Mouse (Mus musculus) fat pad, adult 2 months (tissue): ENCODE measurements around the gene Espn.

Experiments used
- DNase-seq: peaks from one replicate; pipeline ENCODE4 v3.0.0-alpha.2; 2011; ENCODE audit warnings: low read depth, low spot score; ENCODE audit errors: extremely low read depth

Gene Espn

DNA sequence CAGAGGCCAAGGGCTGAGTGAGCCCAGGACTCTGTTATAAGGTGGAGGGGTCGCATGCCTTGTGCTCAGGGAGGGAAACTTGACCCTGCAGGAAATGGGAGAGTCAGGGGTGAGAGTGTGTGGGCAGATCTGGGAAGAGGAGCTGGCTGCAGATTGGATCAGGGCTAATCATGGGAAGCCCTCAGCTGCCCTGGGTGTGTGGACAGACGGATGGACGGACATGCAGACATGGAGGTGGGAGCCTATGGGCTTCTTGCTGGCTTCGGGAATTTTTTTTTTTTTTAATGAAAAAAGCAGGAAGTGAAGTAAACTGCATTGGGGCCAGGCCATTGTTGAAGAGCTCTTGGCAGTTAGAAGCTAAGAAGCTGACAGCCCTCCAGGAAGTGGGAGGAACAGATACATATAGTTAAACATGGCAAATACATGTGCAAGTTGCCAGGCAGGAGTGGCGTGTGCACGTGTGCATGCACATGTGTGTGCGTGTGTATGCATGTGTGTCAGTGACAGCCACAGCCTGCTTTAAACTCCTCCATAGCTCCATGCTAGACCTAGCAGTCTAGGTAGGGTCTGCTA is 51.0 kb downstream of the Espn start:
- no peak for DNase-seq

DNA sequence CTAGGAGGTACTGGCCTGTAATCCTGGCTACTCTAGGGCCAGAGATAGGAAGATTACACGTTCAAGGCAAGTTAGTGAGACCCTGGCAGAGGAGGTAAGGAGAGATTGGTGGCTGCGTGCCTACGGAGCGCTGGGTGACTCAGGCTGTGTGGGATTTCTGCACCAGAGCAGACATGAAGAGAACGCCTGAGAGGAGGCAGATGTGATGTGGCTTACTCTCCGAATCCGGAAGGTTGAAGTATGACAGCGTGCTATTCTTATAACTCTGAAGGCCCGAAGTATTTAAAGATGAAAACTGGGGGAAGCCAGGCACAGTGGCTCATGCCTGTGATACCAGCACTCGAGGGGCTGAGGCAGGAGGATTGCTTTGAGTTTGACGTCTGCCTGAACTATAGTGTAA is 51.6 kb downstream of the Espn start:
- no peak for DNase-seq

DNA sequence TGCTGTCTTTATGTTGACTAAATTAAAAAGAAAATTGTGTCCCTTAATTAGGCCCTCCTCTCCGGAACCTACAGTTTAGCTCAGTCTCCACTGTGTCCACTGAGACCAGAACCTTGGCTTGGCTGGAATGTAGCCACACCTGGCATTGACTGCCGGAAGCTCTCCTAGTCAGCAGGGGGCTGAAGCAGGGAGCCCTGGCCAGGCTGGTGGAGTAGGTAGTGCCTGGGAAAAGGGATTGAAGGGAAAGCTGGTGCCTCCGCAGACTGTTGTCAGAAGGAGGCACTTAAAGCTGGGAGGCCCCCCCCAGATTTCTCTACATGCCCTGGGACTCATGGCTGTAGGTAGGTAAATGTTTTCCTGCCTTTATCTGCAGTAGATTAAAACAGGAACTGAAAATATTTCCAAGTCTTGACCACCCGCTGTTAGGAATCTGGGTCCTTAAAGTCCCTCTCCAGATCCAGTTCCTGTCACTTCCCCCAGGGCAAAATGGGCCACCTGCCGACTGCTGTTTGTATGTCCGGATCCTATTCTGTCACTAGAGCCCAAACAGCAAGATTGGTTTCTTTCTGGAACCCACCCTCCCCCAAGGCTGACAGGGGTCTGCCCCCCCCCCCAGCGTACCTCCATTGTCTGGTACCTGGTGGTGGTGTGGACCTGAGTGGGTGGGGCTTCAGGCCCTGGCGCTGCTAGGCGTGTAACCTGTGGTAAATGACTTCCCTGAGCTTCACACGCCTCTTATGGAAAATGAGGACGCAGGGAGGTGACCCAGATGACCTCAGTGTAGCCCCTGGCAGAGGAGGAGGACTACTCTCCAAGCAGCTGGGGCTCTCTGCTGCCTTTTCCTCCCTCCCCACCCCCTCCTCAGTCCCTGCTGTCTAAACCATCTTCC is 54.0 kb downstream of the Espn start:
- DNase-seq, result no peak

DNA sequence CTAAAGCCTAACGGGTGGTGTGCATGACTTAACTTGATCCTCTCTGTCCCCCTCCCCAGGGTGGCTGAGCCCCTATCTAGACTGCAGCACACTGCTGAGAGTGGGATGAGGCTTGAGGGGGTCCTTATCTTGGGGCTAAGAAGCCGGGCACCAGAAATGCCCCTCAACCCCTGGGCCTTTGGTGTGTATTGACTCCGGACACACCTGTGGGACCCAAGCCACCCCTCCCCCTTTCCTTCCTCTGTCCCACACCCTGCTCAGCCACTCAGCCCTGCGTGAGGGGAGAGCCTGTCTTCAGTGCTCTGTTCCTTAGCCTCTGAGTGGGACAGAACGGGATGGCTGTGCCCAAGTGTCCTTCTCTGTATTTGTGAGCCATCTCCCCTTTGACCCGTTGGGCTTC is 55.2 kb downstream of the Espn start:
- DNase-seq, result no peak

DNA sequence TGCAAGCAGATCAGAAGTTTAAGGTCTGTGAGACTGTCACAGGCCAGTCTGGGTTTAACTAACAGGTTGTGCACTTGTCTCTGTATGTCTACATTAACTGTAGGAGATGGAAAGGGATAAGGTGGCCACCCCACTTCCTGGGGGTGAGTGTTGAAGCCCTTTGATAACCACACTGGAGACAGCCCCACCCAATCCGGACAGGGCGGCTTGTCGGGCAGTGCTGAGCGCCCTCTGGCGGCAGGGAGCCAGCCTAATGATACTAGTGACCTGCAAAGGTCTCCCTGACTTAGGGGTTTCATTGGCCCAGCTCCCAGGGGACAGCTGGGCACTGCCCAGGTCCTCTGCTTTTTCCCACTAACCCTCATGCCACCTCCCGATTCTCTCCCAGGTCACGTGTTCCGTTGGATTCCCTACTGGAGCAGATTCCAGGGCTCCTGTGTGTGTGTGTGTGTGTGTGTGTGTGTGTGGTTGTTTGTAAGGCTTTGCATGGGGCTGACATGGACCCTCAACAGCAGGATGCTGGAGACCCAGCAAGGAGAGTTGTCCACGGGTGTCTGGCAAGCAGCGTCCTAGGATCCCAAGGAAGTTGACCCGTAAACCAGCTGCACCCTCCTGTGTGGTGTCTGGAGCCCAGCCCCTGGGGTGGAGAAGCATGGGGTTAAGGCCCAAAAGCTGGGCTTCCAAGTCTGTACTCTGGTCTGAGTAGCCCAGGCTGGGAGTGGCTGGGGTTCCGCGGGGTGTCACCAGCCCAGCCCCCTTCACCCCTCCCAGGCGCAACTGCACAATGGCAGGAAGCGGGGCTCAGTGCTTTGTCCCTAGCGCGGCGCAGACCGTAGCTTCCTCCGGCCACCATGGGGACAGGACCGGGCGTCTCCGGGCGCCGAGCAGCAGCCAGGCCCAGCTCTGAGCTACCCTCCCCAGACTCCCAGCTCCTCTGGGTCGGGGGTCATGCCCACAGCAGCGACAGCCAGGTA is 55.9 kb downstream of the Espn start:
- no peak for DNase-seq

DNA sequence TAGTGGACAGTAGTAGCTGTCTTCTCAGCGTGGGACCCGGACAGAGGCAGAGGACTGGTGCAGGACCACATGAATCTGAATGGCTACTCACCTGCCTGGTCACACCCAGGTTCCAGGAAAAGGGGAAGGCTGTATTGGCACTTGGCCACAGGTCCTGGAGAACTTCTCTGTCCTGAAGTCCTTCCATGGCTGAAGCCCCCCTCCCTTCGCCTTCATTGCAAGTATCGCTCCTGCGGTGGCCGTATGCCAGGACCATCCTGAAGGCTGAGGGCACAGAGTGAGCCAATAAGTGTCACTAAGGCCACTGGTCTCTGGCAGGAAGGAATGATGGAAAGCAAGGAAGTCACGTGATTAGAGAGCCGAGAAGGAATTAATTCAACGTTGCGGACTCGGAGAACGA is 57.9 kb downstream of the Espn start:
- no peak for DNase-seq

DNA sequence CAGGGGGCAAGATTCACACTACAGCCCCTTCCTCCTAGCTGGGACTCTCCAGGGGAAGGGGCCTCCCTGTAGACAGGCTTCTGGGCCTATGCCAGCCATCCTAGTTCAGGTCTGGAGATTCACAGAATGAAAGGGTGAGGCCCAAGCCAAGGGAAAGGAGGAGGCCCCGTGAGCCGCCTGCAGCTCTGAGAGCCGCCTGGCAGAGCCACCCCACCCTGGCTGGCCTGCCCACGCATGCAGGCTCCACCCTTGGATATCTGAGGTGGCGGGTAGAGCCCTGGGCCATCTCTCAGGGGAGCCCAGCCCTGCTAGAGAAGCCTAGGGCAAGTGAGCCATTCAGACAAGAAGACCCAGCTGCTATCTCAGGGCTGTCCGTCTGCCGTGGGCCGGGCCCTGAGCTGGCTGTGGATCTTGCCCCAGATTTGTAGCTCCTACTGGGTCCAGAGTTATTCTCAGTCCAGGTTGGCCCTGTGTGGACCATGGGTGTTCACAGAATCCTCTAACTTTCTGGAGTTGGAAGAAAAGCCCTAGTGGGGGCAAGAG is 59.3 kb downstream of the Espn start:
- no peak for DNase-seq

DNA sequence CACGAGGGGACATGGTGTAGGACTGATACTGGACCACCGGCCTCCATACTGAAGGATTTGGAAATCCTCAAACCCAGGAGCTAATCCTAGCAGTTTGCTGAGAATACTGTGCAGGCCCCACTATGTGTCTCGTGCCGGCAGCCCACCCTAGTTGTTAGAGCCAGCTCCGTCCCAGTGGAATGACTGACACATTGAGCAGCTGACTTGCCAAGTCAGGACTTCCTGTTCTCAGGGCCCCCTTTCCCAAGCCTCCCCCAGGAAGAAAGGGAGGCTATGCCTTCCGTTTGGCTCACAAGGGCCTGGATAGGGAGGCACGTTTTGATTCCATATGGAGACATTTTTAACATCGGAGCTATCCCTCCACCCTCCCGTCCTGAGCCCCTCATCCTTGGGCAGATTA is 62.0 kb downstream of the Espn start:
- no peak for DNase-seq

DNA sequence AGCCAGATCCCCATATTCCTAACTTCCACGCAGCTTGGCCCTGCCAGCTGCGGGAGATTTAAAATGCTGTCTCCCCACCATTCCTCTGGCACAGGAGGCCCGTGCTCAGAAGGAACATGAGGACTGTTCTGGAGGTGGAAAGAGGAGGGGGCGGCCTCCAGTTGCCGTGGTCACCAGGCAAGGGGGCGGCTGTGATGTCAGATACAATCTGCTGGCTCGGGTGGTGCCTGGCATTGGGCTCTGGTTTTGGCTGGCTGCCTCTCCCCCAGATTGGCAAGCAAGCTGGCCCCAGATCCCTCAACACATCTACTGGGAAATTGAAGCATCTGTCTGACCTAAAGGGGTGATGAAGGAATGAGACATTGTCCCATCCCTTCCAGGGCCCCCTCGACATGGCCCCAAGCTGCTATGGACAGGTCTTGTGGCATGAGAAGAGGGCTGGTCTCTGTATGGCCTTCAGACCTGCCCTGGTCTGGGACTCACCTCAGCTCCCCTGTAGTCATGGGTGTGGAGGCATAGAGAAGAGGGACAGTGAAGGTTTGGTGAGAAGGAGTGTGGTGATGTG is 63.5 kb downstream of the Espn start:
- DNase-seq, result no peak

DNA sequence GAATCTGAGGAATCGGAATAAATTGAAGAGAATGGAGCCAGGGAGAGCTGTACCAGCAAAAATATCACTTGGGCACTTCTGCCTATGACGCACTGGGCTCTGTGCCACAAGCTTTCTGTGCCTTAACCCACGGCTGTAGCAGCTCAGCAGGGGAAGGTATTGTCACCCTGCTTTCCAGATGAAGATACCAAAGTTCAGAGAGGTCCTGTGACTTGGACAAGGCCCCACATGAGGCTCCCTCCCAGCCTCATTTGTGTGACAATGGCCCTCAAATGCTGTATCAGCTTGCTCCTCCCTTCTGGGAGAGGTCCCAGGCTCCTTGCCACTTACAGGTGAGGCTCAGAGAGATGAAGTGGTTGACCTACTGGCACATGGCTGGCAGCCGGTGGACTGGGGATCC is 64.0 kb downstream of the Espn start:
- DNase-seq, result no peak

DNA sequence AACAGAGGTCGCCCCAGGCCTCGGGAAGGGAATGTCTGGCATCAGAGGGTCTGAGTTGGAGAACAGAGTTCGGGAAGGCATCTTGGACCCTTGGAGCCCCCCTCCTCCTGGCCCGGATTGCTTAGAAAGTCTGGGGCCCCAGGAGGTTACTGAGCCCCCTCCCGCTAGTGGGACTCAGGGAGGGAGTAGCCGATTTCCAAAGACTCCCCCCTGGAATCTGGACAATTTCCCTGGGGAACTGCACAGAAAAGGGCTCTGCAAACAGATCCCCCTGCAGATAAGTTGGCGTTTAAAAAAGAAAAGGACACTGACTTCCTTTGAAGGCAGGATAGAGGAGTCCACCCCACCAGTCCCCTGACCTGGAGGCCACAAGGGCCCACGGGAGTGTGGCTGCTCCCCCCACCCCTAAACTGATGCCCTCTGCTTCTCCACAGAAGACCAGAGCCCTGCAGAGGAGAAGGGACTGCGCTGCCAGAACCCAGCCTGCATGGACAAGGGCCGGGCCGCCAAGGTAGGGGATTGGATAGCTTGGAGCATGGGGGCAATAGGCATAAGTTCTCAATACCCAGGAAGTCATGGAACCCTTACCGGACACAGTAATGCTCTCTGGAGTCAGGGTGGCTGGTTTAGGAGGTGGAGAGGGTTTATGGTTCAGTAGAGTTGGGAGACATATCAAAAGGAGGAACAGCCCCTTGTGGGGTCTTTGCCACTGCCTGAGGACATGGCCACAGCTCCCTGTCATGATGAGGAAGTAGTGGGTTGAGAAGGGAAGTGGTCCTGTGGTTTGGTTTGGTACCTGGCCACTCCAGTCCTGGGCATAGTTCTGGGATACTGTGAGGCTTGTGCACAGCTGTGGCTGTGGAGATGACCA is 64.7 kb downstream of the Espn start:
- no peak for DNase-seq

DNA sequence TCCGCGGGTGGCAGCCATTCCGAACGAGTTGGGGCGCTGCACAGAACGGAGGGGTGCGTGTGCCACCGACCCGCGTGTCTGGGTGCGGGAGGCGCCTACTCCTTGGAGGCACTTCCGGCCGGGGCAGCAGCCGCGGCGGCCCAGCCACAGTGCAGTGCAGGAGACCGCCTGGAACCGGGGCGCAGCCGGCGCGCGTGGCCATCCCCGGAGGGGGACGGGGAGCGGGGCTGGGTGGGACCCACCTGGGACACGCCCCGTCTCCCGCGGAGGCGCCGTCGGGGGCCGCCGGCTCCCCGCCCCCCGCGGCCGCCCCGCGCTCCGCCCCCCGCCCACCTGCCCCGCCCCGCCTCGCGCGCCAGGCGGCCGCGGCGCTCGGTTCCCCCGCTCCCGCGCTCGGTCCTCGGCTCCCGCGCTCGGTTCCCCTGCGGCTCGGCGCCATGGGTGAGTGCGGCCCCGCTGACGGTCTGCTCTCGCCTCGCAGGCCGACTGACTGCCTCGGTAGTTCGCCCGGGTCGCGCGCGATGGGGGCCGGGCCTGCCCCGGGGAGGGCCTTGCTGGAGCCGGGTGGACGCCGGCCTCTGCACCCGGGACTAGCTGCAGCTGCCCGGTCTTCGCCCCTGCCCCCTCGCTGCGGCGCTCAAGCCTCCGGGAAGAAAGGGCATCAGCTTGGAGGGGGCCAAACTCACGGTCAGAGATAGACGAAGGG is 65.5 kb downstream of the Espn start:
- no peak for DNase-seq

DNA sequence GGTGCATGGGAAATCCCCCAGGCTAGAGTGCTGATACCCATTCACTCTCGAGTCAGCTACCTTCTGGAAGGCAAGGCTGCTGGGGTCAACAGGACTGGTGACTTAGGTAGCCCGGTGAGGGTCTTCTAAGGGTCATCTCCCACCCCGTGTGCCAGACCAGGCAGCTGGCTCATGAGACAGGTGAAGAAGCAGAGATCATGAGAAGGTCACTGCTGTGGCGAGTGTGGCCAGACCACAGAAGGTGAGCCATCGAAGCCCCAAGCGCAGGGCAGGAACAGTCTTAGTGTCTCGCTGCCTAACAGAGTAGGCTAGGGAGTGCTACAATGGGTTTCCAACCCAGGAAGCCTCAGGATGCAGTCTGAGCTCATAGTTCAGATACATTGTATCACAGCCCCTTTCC is 67.6 kb downstream of the Espn start:
- DNase-seq, result no peak

DNA sequence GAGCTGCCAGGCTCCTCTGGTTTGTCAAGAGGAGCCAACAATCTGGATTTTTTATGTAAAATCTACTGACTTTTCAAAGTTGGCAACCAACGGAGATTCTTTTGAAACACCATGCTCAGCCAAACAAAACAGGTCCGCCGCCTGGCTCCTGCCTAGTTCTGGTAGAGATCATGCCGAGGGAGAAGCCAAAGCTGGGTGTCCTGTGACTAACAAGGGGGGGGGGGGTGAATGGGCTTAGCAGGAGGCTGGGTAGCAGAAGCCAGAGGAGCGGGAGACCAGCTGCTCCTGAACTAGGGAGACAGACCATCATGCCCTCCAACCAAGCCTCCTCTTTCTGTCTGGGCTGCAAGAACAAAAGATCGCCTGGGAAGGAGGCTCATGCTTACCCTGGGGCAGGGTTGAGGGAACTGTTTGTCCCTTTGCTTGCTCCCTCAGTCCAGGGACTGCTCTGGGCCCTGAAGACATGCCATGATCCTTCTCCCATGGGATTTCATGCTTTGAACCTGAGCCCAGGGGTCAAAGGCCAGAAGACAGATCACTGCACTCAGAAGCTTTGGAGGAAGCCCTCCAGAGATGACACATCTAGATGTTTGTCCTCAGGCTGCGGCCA is 68.5 kb downstream of the Espn start:
- no peak for DNase-seq

DNA sequence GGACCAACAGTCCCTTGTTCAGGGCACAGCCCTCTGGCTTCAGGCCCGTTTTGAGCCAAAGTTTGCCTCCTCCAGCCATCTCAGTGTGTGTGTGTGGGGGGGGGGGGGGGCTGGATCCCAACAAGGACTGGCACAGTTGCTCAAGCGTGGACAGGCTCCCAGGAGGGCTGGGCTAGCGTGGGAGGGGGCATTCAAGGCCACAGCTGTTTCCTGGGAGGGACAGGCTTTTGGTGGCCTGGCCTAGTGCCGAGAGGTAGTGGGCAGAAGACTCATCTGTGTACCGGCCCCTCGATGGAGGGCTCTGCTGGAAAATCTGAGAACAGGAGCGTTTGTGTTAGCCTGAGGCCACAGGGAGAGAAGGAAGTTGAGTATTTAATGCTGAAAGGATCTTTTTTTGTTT is 72.2 kb downstream of the Espn start:
- no peak for DNase-seq

DNA sequence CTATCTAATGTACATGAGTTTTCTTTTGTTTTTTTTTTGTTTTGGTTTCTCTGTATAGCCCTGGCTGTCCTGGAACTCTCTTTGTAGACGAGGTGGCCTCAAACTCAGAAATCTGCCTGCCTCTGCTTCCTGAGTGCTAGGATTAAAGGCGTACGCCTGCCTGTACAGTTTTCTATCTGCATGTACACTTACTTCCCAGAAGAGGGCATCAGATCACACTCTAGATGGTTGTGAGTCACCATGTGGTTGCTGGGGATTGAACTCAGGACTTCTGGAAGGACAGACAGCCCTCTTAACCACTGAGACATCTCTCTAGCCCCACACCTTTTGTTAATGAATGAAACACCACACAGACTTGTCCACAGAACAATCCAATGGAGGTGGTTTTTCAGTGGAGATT is 72.9 kb downstream of the Espn start:
- no peak for DNase-seq

DNA sequence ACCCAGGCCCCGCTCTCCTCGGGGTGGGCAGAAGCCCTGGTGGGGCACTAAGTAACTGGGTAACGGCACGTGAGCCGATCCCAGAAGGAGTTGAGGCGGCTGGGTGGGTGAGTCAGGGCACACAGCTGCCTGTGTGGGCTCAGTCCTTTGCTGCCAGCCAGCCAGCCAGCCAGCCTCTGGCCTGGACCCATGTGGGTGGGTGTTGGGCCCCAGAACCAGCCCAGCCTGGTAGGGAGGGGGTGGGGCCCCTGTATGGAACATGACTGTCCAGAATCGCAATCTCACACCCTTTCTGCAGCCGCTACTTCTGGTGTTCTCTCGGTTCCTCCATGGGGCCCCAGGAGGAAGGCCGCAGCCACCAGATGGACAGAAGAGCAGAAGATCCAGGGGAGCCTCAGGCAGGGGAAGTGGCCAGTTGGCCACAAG is 74.1 kb downstream of the Espn start:
- DNase-seq, result no peak

DNA sequence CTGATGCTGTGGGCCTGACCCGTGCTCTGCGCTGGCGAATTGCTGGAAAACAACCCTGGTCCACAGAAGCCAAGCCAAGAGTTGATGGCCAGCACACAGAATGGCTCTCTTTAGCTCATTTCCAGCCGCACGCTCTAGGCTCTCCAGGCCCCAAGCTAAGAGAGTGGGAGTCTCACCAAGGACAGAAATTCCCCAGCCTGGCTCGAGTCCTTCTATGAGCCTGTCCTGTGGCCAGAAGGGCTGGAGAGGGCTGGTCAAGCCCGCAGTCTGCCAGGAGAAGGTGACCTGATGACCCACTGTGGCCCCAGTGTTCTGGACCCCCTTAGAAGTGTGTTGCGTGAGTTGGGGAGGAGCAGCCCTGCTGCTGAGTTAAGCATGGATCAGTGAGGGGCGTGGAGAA is 75.0 kb downstream of the Espn start:
- no peak for DNase-seq

DNA sequence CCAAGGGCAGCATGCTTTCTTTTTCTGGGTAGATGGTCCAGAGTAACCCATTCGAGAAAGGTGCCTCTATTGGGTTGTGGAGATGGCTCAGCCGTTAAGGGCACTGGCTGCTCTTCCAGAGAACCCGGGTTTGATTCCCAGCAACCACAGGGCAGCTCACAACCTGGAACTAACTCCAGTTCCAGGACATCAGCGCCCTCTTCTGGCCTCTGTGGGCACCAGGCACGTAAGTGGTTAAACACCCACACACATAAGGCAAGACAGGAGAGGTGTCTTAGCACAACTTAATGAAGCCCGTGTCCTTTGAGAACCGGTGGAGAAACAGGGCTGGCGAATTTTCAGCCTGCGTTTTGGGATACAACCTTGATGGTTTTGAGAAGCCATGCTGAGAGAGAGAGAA is 77.6 kb downstream of the Espn start:
- no peak for DNase-seq
